Mouse (Mus musculus) cerebellum, postnatal 4 days (tissue): ENCODE results near the gene Irf9.

Experiments used
- DNase-seq, 2 experiments: peaks; one replicate each; pipeline ENCODE4 v3.0.0; 2022; ENCODE audit warnings: low spot score in 2 of 2, mixed read lengths in 1 of 2

Gene Irf9

GRCm38 (mm10) chr14:55580731-55581130 is 22.6 kb upstream of the Irf9 start:
- DNase-seq, result no peak

- no peak for DNase-seq
These were observed 21.2 kb upstream of the Irf9 start for GRCm38 (mm10) chr14:55581981-55582681.

GRCm38 (mm10) chr14:55584303-55584701 is 19.1 kb upstream of the Irf9 start:
- DNase-seq, result no peak

- peak in 1 of 2 experiments; percentile 47 for DNase-seq
These were observed 18.4 kb upstream of the Irf9 start, which contains the start of gene Emc9 for GRCm38 (mm10) chr14:55584702-55585565. Gene Emc9, minus strand, starts transcription at chr14:55585302.

- DNase-seq, result no peak
These were observed 17.8 kb upstream of the Irf9 start for GRCm38 (mm10) chr14:55585566-55585960.

- no peak for DNase-seq
These were observed 17.2 kb upstream of the Irf9 start for GRCm38 (mm10) chr14:55586149-55586548.

- no peak for DNase-seq
These were observed 14.1 kb upstream of the Irf9 start for GRCm38 (mm10) chr14:55589271-55589670.

- no peak for DNase-seq
These were observed 13.5 kb upstream of the Irf9 start for GRCm38 (mm10) chr14:55589771-55590448.

- peak; percentile 60 to 81 for DNase-seq
These were observed 12.5 kb upstream of the Irf9 start, which contains the start of gene Psme2 for GRCm38 (mm10) chr14:55590748-55591330. Gene Psme2, minus strand, starts transcription at chr14:55591113.

- DNase-seq, result peak; percentile 73 to 85
These were observed 12.0 kb upstream of the Irf9 start, which contains the start of gene Rnf31 for GRCm38 (mm10) chr14:55591331-55591891. Gene Rnf31, plus strand, starts transcription at chr14:55591708.

GRCm38 (mm10) chr14:55592226-55592625 is 11.1 kb upstream of the Irf9 start:
- no peak for DNase-seq

- DNase-seq, result no peak
These were observed 7.2 kb upstream of the Irf9 start for GRCm38 (mm10) chr14:55596036-55596690.

- no peak for DNase-seq
These were observed 4.6 kb upstream of the Irf9 start for GRCm38 (mm10) chr14:55598521-55599390.

- DNase-seq, result peak; percentile 77 to 83
These were observed 534 bp downstream of the Irf9 start for GRCm38 (mm10) chr14:55603633-55604576.

- DNase-seq, result no peak
These were observed 1.5 kb downstream of the Irf9 start for GRCm38 (mm10) chr14:55604823-55605222.

GRCm38 (mm10) chr14:55605743-55606459 is 2.5 kb downstream of the Irf9 start:
- DNase-seq, result no peak

- DNase-seq, result no peak
These were observed 5.0 kb downstream of the Irf9 start for GRCm38 (mm10) chr14:55608339-55608738.

GRCm38 (mm10) chr14:55613346-55613745 is 10.0 kb downstream of the Irf9 start:
- DNase-seq, result no peak
